Mouse (Mus musculus): ENCODE measurements at regions not wholly inside any gene's neighbourhood (a gene's known extent, or its start where the extent isn't known, plus 50 kb on each side); places are given as distances from the start of the nearest gene placed in this dataset.

DNA sequence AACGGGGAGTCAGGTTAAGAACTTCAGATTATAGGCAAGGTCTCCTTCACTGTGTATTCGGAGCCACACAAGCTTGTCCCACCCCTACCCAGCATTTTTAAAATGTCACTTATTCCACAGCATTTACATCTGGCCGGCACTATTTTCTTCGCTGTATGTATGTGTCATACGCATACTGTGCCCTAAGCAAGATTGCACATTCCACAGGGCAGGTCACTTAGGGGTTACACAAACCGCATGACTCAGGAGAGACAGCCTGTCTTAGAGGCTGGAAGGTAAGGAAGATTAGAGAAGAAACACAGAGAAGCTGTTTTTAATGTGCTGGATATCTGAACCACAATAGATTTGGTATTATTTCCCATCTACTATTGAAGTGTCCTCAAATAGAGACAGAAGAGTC, 86.6 kb upstream of the Teddm2 start:
- 90% methylated on average over 6 of the region's 6 CpGs for WGBS
- TF ChIP-seq CTCF (IDR thresholded peaks at IDR 0.05; ENCODE audit: extremely low read depth, insufficient read length, insufficient replicate concordance, low read depth, low read length) (no peak), POLR2A (IDR thresholded peaks at IDR 0.05; ENCODE audit: low read depth, low read length) (no peak)
- Histone ChIP-seq H3K36me3 (ENCODE audit: control insufficient read depth, insufficient read depth, low read length) (no peaks in the 10 kb centered on the region), H3K27me3 (ENCODE audit: control insufficient read depth, insufficient read depth, low read length) (no peaks in the 10 kb centered on the region), H3K4me3 (ENCODE audit: low read depth, low read length) (no peak overlapping the region), H3K27ac (ENCODE audit: insufficient read depth, low read depth, low read length) (no peak overlapping the region), H3K4me1 (ENCODE audit: control insufficient read depth, insufficient read depth, insufficient read length, low read length) (peaks cover 2% of the 10 kb centered on the region; the same call in 1 of the 2 replicates)

DNA sequence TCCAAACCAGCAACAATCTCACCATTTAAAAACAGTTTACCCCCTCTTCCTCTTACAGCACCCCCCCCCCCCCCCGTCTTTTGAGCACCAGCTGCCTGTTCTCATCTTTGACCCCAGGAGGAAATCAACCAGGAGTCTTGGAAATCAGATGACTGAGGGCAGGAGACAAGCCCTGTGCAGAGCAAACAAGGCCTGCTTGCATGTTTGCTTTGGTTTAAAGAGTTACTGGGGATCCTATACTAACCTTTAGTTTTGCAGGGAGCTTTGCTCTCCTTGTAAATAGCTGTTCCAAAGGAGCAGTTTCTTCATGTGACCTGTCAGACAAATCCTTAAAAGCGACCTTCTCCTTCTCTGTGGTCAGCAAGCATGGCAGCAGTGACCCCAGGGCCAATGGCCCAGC, 88.3 kb upstream of the Teddm2 start:
- 26% methylated on average over 2 of the region's 2 CpGs for WGBS
- H3K36me3 ChIP-seq (ENCODE audit: control insufficient read depth, insufficient read depth, low read length): no peaks in the 10 kb centered on the region
- H3K4me3 ChIP-seq (ENCODE audit: low read depth, low read length): no peak overlapping the region
- TF ChIP-seq CTCF (IDR thresholded peaks at IDR 0.05; ENCODE audit: extremely low read depth, insufficient read length, insufficient replicate concordance, low read depth, low read length): no peak
- no peak for TF ChIP-seq POLR2A (IDR thresholded peaks at IDR 0.05; ENCODE audit: low read depth, low read length)
- H3K27ac ChIP-seq (ENCODE audit: insufficient read depth, low read depth, low read length): no peak overlapping the region
- no peaks in the 10 kb centered on the region for H3K27me3 ChIP-seq (ENCODE audit: control insufficient read depth, insufficient read depth, low read length)
- H3K4me1 ChIP-seq (ENCODE audit: control insufficient read depth, insufficient read depth, insufficient read length, low read length): peaks cover 2% of the 10 kb centered on the region; the same call in 1 of the 2 replicates

DNA sequence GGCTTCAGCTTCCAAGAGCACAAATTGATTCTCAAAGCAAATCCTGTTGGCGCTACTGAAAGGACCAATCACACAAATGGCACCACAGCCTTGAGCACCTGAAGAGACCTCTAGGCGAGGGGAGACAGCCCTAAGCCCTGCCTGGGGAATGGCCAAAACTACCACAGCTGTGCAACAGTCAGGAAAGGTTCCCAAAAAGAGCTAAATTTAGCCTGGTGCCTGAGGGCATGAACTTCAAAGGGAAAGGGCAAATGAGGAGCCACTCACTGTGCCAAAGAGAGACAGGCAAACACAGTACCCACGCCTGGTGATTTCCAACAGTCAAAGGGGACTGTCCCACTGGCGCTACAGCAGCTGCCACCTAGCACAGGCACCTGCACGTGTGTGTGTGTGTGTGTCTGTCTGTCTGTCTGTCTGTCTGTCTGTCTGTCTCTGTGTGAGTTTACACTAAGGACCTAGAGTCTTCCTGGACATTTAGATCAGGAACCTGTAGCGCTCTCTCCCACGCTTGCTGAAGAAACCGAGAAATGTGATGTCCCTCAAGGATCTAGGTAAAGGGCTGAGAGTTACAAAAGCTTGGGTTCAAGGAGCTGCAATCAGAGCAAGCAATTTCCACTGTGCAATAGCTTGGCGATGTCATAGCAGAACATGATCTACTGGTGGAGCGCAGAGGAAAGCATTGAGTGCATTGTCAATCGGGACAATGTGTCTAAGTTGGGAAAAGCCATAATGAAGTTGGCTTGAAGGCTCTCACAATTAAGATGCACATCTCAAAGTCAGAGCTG, 90.8 kb upstream of the Teddm2 start:
- Histone ChIP-seq H3K4me1 (ENCODE audit: control insufficient read depth, insufficient read depth, insufficient read length, low read length) (peaks cover 2% of the 10 kb centered on the region; the same call in 1 of the 2 replicates), H3K27ac (ENCODE audit: insufficient read depth, low read depth, low read length) (no peak overlapping the region), H3K36me3 (ENCODE audit: control insufficient read depth, insufficient read depth, low read length) (no peaks in the 10 kb centered on the region), H3K4me3 (ENCODE audit: low read depth, low read length) (no peak overlapping the region), H3K27me3 (ENCODE audit: control insufficient read depth, insufficient read depth, low read length) (no peaks in the 10 kb centered on the region)
- no peak for TF ChIP-seq POLR2A (IDR thresholded peaks at IDR 0.05; ENCODE audit: low read depth, low read length)
- no peak for TF ChIP-seq CTCF (IDR thresholded peaks at IDR 0.05; ENCODE audit: extremely low read depth, insufficient read length, insufficient replicate concordance, low read depth, low read length)
- 76% methylated on average over 11 of the region's 11 CpGs for WGBS

DNA sequence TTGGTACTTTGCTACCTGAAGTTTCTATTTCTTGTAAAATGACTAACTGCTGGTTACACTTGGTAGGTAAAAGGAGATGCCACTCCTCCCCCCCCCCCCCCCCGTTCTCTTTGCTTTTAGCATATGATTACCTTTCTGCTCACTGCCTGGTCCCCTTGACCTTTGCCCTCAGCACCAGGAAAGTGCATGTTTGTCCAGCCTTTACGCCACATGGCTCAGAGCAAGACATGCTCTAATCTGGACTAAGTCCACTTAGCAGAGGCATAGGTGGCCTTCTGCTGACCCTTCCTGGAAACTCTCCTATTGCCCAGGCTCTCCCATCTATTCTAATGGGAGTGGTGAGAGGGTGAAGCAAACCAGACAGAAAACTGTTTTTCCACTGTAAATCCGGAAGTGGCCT, 92.4 kb upstream of the Teddm2 start:
- Histone ChIP-seq H3K36me3 (ENCODE audit: control insufficient read depth, insufficient read depth, low read length) (no peaks in the 10 kb centered on the region), H3K27ac (ENCODE audit: insufficient read depth, low read depth, low read length) (no peak overlapping the region), H3K4me3 (ENCODE audit: low read depth, low read length) (no peak overlapping the region), H3K4me1 (ENCODE audit: control insufficient read depth, insufficient read depth, insufficient read length, low read length) (peaks cover 2% of the 10 kb centered on the region; the same call in 1 of the 2 replicates), H3K27me3 (ENCODE audit: control insufficient read depth, insufficient read depth, low read length) (no peaks in the 10 kb centered on the region)
- 42% methylated on average over 3 of the region's 3 CpGs for WGBS
- TF ChIP-seq POLR2A (IDR thresholded peaks at IDR 0.05; ENCODE audit: low read depth, low read length): no peak
- no peak for TF ChIP-seq CTCF (IDR thresholded peaks at IDR 0.05; ENCODE audit: extremely low read depth, insufficient read length, insufficient replicate concordance, low read depth, low read length)

DNA sequence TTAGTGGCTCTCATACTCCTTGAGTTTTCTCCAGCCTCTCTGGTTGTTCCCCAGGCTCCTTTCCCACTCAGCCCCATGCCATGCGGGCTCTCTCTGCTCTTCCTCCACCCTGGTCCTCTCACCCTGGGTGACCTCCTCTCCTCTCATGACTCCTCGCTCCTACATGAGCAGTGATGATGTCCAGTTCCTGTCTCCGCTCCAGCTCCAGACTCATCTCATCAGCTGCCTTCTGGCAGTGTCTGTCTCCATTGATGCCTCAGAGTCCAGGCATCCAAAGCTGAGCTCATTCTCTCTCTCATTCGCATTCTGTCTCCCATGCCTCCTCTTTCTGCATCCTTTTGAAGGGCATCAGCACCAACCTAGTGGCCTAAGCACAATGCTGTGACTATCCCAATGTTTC, 94.8 kb upstream of the Teddm2 start:
- TF ChIP-seq CTCF (IDR thresholded peaks at IDR 0.05; ENCODE audit: extremely low read depth, insufficient read length, insufficient replicate concordance, low read depth, low read length) (no peak), POLR2A (IDR thresholded peaks at IDR 0.05; ENCODE audit: low read depth, low read length) (no peak)
- WGBS: 87% methylated on average over 4 of the region's 4 CpGs

DNA sequence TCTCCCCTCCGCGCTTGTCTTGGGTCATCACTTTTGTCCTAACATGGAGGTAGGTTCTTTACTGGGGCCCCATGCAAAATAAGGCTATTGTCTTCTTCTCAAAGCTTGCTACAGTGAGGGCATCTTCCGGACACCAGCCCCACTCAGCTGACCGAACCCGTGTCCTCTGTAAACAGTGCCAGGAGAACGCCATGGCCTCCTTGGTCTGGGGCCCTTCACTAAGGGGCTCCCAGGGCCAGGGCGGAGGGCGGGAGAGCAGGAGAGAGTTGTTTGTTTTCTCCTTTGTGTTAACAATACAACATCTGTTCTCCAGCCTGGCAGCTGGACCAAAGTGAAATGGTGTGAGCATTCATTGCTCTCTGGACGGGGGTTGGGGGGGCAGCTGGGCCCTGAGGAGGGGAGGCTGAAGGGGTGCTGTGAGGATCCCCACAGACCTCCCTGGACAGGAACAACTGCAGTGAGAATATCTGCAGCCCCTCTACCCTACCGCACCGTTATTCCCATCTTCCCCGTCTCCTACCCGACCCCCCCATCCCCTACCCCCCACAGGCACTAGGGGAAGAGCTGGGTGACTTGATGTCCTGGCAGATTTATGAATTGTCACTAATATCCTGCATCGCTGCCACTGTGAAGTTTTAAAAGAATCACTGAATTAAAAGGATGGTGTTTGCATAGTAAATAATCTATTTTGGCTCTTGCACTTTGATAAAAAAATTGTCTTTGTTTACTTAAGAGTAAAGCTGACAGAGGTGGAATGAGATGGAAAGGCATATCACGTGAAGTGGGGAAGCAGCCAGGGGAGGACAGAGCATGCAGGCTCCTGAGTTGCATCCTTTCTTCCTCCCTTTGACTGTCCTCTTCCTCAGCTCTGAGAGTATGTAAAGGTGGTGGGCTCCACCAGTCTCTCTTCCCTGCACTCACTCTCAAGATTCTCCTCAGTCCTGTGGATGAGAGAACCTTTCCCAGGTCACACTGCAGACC, 97.5 kb upstream of the Teddm2 start:
- WGBS: 66% methylated on average over 15 of the region's 15 CpGs
- Histone ChIP-seq H3K27ac (ENCODE audit: insufficient read depth, low read depth, low read length) (no peak overlapping the region), H3K4me1 (ENCODE audit: control insufficient read depth, insufficient read depth, insufficient read length, low read length) (no peaks in the 10 kb centered on the region), H3K27me3 (ENCODE audit: control insufficient read depth, insufficient read depth, low read length) (no peaks in the 10 kb centered on the region), H3K4me3 (ENCODE audit: low read depth, low read length) (no peak overlapping the region), H3K36me3 (ENCODE audit: control insufficient read depth, insufficient read depth, low read length) (no peaks in the 10 kb centered on the region)
- no peak for TF ChIP-seq CTCF (IDR thresholded peaks at IDR 0.05; ENCODE audit: extremely low read depth, insufficient read length, insufficient replicate concordance, low read depth, low read length)
- TF ChIP-seq POLR2A (IDR thresholded peaks at IDR 0.05; ENCODE audit: low read depth, low read length): no peak

More for the DNA sequence above, 94.8 kb upstream of the Teddm2 start:
- no peaks in the 10 kb centered on the region for H3K27me3 ChIP-seq (ENCODE audit: control insufficient read depth, insufficient read depth, low read length)
- no peak overlapping the region for H3K27ac ChIP-seq (ENCODE audit: insufficient read depth, low read depth, low read length)
- no peaks in the 10 kb centered on the region for H3K36me3 ChIP-seq (ENCODE audit: control insufficient read depth, insufficient read depth, low read length)
- no peak overlapping the region for H3K4me3 ChIP-seq (ENCODE audit: low read depth, low read length)
- no peaks in the 10 kb centered on the region for H3K4me1 ChIP-seq (ENCODE audit: control insufficient read depth, insufficient read depth, insufficient read length, low read length)

DNA sequence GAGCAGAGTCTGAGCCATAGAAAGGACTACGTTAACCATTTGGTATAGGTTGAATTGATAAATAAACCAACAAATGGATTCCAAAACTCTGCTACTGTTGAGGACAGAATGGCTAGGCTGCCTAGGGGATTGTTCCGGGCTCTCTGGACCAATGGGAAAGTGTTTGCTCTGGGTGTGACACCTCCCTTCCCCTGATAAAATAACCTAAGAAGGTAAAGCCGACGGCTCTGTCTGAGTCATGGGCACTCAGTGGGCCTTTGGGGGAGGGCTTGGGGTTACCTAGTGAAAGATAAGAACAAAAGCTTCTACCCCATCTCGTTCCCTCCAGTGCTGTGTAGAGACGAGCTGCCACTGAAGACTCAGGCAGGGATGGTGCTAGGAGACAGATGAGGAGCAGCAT, 99.7 kb upstream of the Teddm2 start:
- TF ChIP-seq CTCF (IDR thresholded peaks at IDR 0.05; ENCODE audit: extremely low read depth, insufficient read length, insufficient replicate concordance, low read depth, low read length): no peak
- TF ChIP-seq POLR2A (IDR thresholded peaks at IDR 0.05; ENCODE audit: low read depth, low read length): no peak
- Histone ChIP-seq H3K36me3 (ENCODE audit: control insufficient read depth, insufficient read depth, low read length) (no peaks in the 10 kb centered on the region), H3K4me3 (ENCODE audit: low read depth, low read length) (no peak overlapping the region), H3K27ac (ENCODE audit: insufficient read depth, low read depth, low read length) (no peak overlapping the region), H3K27me3 (ENCODE audit: control insufficient read depth, insufficient read depth, low read length) (no peaks in the 10 kb centered on the region), H3K4me1 (ENCODE audit: control insufficient read depth, insufficient read depth, insufficient read length, low read length) (no peaks in the 10 kb centered on the region)
- WGBS: 40% methylated on average over 6 of the region's 6 CpGs

Measured in small intestine, adult 2 months (tissue).